Mouse (Mus musculus): ENCODE data around the gene Enpp5.

DNA sequence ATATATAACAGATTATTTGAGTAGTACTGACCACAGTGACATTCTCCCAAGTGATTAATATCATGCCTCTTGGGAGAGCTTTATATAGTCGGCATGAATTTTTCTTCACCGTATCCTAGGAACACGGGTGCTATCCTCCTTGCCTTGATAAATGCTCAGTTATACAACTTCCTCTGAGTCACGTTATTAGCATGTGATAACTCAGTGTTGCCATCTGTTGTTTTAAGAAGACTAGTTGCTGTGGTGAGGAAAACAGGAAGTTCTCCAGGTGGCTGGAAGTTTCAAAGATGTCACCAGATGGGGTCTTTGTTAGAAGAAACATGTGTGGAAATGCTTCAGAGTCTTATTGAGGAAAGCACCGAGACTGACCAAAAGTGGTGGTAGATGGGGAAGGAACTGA, 49.0 kb upstream of the Enpp5 start:
- TF ChIP-seq CTCF (conservative IDR thresholded peaks at IDR 0.05; ENCODE audit: insufficient read depth, insufficient read length, low read depth, low read length) (no peak), POLR2A (IDR thresholded peaks at IDR 0.05; ENCODE audit: low read depth, low read length) (no peak)

Data from kidney, adult 2 months (tissue).